Mouse (Mus musculus): Measurements from ENCODE around the gene Dpp7.

The Dpp7 gene

DNA sequence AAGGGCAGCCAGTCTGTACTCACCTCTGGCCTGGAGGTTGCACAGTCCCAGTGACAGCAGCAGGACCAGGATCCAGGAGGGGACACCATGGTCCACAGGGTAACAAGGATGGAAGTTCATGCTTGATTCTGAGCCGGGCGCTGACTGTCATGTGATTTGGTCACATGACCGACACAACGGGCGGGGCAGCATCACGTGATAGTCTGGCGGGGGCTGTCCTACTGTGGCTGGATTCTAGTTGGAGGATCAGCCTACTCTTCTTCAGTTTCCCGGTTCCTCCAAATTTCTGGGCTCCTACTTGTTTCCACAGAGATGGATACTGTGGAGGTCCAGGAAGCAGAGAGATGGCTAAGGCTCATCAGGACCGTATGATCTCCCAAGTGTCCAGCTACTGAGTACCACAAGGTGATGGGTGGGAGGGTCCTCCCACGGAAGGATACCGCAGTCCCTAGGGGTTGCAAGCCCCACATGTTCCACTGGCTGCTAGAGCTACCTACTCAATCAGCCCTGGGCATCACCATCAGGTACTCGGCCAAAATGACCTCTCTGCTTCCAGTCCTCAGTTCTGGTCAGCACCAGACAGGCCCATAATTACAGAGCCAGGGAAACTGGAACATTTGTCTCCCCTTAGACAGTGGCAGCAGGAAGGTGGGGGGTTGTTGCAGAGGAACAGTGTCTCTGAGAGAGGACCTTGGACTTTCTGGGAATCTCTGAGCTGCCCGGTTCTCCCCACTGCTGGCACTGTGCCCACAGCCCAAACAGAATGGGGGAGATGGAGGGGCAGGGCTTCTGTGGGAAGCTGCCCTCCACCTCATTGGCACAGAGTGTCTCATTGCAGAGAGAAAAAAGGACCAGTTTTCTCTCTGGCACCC is at the start of gene Dpp7:
TSS of gene Dpp7 (minus strand) at position 152 of the 872 bp plus-strand sequence.
- peak; percentile 73 for DNase-seq (ENCODE audit: low read depth, low spot score)

DNA sequence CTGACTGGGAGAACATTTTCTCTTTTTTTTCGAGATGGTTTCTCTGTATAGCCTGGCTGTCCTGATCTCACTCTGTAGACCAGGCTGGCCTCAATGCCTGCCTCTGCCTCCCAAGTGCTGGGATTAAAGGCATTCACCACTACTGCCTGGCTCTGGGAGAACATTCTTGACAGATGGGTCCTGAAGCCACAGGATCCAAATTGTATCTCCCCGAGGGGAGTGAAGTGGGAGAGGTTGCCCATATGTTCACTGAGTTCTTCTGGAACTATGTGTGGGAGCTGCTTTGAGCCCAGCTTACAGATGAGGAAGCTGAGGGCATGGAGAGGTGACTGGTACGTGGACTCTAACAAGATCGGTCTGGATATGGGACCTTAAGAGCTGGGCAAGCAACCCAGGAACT is 47.8 kb upstream of the Dpp7 start:
- DNase-seq (ENCODE audit: low read depth, low spot score), result no peak

DNA sequence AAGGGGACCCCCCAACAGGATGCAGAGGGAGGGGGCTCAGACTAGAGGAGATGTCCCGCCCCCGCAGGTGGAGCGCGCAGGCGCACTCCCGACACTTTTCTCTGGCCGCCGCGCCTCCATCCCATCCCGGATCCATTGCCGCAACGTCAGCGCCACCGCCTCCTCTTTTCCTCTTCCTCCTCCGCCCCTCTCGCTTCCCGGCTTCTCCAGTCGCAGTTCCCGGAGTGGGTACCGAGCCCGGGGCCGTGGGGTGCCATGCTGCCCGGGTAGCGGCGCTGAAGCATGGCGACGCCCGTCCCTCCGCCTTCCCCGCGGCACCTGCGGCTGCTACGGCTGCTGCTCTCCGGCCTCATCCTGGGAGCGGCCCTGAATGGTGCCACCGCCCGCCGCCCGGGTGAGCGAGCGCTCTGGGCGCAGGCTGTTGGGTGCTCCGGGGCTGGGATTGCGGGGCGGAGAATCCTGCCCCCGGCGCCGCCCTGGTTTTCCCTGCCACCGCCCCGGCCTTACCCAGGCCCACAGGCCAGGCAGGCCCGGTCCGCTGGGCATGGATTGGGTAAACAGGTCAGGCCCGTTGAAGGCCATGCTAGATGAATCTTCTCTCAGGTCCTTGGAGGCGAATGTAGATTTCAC is 46.9 kb upstream of the Dpp7 start:
- peak; percentile 51 for DNase-seq (ENCODE audit: low read depth, low spot score)

DNA sequence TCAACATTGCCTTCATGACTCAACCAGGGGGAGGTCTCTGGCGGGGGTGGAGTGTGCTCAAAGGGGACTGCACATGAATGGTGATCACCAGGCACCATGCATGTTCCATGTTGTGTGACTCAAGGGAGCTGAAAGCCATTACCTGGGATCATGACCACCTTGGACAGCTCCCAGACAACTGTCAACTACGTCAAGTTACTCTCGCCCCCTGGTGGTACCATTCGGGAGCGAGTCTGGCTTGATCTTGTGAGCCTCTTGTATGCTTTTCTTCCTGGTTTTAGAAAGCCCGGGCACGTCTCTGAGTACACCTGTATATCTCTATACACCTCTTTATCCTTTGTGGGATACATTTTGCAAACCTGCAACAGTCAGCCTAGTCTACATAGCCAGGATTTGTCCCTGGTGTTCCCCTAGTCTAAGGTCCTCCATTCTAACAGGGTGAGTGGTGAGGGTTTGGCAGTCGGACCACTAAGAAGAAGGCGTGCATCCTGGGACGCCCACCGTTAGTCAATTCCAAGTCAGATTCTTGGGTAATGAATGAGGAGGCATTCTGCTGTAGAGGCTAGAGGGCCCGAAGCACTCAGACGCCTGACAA is 46.3 kb upstream of the Dpp7 start:
- DNase-seq (ENCODE audit: low read depth, low spot score), result peak; percentile 49

DNA sequence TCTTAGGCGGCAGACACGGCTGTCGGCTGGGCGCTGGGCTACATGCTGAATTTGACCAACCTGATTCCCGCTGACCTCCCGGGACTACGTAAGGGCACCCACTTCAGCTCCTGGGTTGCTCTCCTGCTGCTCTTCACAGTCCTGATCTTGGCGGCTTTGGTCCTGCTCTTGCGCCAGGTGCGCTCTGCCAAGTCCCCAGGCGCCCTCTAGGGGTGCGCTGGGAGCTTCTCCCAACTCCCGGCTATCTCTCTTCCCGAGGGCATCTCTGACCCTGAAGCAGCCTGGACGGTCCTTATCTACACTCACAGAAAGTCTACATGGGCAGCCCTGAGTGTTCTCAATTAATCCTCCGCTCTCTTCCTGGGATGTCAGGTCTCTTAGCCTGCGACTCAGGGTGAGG is 44.6 kb upstream of the Dpp7 start:
- peak; percentile 46 for DNase-seq (ENCODE audit: low read depth, low spot score)

DNA sequence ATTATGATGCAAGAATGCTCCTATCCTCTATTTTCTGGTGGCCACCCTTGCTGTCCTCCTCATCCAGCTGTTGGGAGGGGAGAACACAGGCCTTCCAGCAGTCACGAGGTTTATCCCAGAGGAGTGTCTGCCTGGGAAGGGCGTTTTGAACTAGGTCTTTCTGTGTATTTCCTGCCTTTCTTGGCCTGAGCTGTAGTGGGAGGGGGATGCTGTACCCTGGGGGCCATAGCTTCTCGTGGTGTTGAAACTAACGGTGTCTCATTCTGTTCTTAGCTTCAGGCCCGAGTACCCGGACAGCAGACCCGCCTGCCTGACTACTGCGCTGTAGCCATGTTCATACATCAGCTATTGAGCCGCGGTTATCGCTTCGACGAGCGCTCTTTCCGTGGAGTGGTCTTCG is 44.1 kb upstream of the Dpp7 start:
- DNase-seq (ENCODE audit: low read depth, low spot score), result no peak

DNA sequence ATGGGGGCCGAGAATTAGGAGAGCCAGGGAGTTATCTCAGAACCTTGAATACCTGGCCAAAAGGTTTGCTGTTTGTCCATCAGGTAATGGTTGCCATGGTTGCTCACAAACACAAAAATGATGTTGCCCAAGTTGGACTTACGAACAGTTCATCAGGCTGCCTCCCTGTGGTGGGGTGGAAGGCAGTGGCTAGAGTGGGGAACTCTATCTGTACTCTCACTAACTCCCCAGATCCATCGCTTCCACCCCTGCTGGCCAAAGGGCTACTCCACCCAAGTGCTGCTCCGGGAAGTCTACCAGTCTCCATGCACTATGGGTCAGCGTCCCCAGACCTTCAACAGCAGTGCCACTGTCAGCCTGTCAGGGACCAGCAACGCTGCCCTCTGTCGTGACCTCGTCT is 42.9 kb upstream of the Dpp7 start, which contains the start of gene Npdc1:
TSS of gene Npdc1 (plus strand) at position 301 of the 400 bp plus-strand sequence.
- no peak for DNase-seq (ENCODE audit: low read depth, low spot score)

DNA sequence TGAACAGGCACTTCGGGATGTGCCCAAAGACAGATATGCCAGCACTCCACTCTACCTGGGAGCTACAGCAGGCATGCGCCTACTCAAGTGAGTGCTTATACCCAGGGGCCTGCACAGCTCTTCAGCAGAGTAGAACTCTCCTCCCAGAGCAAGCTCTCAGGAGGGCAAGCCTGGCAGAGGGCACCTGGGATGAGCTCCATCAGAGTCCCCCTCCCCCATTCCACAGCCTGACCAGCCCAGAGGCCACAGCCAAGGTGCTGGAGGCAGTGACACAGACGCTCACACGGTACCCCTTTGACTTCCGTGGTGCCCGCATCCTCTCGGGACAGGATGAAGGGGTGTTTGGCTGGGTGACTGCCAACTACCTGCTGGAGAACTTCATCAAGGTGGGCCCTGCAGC is 41.9 kb upstream of the Dpp7 start:
- no peak for DNase-seq (ENCODE audit: low read depth, low spot score)

DNA sequence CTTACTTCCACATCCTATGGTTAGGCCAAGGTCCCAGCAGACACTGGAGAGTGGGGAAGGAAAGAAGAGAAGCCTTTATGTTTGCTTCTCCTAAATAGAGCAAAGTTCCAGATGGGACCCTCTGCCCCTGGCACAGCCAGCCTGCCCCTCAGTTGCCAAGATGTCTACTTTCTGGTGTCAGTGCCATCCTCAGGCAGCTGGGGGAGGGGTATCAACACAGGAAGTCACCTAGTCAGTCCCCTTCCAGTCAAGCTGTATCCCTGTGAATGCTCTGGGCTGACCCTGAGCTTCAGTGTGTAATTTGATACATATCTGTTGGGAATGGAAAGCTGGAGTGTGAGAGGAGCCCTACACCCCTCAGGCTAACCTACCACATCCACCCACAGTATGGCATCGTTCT is 40.9 kb upstream of the Dpp7 start:
- no peak for DNase-seq (ENCODE audit: low read depth, low spot score)

DNA sequence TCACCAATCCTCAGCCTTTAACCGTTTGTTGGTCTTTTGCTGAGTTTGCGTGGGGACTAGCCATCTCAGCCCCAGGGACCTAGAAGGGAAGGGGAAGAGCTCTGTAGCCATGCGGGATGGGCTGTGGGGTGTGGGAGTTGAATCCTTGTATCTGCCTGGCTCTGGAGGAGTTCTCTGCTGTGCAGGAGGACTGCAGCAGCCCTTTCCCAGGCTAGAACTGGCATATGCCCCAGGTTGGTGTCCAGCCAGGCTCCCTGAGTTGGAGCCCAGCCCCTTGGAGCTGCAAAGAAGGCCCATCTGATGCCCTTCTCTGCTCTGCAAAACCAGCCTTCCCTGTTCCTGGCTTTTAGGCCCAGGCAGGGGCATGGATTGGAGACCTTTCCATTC is 40.4 kb upstream of the Dpp7 start:
- no peak for DNase-seq (ENCODE audit: low read depth, low spot score)

DNA sequence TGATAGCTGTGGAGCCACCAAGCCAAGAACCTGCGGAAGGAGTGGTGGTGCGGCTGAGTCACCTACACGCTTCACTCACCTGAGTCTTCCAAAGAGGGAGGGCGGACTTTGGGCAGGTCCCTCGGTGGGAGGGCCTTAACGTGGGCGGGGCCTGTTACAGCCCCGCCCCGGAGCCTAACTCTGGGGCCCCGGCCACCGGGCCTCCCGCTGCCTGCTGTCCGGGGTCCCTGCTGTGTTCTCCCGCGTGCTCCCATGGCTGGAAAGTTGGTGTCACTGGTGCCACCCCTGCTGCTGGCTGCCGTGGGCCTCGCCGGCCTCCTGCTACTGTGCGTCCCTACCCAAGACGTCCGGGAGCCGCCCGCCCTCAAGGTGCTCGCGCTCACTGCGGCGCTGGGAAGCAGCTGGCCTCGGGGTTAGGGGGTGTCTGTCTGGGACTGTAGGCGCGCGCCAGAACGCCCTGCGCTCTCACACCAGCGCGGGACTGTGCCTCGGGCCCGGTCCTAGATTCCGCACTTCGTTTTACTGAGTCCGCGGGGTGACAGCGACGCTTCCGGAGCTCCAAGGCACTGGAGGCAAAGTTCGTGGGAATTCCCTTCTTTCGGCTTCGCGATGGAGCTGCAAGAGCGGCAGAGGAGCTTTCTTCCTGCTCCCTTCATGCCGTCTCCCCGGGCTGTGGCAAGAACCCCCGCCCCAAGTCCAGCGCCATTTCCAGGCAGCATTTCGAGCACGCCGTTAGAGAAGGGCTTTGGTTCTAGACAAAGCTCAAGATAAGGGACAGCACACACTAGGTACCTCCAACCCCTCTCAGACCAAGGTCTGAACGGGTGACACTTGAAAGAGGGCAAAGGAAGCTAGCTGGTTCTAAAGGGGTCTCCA is 39.8 kb upstream of the Dpp7 start, which contains the start of gene Entpd2:
TSS of gene Entpd2 (plus strand) at position 154 of the 876 bp plus-strand sequence.
- no peak for DNase-seq (ENCODE audit: low read depth, low spot score)

DNA sequence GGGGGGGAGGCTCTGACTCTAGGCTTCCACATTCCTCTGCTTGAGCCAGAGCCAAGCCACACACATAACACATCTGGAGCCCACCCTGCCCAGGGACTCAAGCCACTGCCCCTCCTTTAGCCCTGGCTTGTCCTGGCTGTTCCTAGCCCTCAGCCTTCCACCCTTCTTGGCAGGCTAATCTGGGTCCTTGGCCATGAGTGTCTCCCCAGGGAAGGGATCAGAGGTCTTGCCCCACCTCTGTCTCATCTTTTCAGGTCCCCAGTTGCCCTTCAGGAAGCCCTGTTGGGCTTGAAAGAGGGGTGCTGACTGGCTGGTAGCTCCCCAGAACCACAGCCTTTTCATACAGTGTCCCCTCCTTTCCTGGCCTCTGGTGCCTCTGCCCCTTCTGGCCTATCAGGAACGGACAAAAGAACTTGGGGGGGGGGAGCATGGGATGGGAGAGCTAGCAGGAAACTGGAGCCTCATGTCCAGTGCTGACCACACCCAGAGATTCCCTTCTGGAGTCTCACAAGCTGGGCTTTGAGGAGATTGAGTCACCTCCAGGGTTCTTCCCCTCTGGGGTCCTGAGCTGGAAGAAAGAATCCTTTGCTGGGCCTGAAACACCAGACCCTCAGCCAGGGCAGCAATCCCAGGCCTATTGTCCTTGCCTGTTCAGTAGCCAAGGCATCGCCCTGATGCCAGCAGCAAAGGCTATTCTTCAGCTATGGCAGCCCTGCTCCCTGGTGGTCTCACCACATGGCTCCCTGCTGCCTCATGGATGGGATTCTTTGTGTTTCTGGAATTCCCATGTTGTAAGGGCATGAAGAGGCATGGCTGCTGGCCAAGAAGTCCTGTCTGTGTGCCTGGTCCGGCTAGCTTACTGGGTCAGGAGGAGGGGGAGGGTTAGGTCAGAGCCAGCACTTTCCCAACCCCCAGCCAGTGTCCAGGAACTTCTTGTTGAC is 38.4 kb upstream of the Dpp7 start:
- DNase-seq (ENCODE audit: low read depth, low spot score), result no peak

DNA sequence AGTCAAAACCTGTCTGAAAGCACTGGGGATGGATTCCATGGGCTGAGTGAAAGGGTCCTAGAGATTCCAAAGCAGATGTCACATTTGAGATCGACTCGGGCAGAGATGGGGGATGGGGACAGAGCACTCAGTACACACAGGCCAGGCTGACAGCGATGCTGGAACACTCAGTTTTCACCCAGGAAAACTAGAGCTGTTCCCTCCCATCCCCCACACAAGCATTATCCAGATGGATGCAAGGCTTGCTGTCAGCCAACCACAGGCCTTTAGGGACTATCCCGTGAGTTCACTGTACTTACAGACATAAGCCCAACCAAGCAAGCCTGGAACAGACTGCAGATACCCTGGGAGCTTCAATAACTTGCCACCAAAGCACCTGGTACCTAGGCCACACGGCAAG is 35.1 kb upstream of the Dpp7 start:
- no peak for DNase-seq (ENCODE audit: low read depth, low spot score)

DNA sequence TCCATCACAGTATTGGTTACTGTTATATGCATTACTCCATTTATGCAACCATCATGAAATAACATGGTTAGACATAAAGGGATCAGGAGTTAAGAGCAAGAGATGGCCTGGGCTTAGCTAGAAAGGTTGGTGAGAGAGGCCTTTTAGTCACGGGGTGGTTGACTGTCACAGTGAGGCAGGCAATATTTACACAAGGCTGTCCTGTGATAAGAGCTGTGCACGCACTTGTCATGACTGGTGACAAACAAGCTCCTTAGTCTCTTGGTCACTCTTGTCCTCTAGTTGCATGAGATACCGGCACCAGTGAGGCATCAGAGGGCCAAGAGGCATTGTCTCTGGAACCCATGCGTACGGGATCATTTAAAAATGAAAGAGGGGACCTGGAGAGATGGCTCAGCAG is 28.3 kb upstream of the Dpp7 start:
- no peak for DNase-seq (ENCODE audit: low read depth, low spot score)

DNA sequence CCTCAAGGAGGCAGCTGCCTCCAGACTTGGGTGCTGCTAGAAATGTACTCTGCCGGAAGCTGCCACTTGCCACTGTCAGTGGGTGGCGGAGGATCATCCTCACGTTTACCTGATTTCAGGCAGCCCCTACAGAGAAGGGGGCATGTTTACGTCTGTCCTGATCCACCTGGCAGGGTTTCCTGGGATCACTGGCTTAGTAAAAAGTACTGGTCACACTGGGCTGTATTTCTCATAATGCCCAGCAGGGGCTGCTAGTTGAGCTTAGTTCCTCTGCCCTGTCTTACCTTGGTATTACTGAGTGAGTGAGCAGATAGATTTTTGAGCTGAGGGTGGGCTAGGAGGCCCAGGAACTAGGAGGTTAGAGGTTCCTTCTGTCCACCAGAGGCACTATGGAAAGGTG is 20.4 kb upstream of the Dpp7 start:
- peak; percentile 41 for DNase-seq (ENCODE audit: low read depth, low spot score)

DNA sequence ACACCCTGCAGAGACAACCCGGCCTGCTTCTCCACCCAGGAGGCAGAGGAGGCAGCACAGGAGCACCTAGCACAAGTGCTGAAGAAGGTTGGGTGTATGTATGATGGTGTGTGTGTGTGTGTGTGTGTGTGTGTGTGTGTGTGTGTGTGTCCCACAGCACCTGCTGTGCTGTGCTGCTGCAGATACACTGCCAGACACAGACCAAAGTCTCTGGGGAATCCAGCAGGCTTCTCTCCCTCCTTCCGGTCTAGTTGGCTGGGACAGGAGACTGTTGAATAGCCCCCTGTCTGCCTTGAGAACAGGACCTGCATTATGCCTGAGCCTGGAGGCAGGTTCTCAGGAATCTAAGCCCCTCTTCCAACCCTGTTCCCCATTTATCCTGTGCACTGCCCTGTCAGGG is 17.3 kb upstream of the Dpp7 start:
- DNase-seq (ENCODE audit: low read depth, low spot score), result no peak

DNA sequence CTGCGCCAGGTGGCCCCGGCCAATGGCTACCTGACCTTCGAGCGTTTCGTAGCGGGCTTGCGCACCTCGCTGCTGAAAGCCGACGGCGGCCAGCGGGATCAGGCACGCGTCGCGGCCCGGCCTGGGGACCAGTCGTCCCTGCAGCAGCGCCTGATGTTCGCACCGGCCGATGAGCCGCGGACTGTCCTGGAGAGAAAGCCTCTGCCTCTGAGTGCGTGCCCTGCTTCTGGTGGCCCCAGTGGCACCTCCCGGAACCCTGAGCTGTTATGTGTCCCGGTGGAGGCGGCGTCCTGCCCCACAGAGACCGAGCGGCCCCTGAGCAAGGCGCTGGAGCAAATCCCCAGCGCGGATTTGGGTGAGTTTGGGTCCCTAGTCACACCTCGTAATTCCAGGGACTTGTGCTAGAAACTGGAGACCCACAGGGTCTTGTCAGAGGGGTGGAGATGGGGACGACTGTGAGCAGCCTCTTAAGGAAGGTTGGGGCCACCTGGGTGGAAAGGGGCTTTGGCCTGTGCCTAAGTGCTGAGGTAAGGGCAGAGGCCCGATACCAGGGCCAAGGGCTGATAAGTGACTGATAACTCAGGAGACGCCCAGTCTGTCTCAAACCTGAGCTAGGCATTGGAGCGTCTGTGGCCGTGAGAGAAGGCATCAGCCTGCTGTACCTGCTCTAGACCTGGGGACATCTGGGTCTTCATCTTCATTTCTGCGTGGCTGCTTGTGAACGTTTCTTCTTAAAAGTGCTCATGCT is 16.7 kb upstream of the Dpp7 start:
- DNase-seq (ENCODE audit: low read depth, low spot score), result no peak

DNA sequence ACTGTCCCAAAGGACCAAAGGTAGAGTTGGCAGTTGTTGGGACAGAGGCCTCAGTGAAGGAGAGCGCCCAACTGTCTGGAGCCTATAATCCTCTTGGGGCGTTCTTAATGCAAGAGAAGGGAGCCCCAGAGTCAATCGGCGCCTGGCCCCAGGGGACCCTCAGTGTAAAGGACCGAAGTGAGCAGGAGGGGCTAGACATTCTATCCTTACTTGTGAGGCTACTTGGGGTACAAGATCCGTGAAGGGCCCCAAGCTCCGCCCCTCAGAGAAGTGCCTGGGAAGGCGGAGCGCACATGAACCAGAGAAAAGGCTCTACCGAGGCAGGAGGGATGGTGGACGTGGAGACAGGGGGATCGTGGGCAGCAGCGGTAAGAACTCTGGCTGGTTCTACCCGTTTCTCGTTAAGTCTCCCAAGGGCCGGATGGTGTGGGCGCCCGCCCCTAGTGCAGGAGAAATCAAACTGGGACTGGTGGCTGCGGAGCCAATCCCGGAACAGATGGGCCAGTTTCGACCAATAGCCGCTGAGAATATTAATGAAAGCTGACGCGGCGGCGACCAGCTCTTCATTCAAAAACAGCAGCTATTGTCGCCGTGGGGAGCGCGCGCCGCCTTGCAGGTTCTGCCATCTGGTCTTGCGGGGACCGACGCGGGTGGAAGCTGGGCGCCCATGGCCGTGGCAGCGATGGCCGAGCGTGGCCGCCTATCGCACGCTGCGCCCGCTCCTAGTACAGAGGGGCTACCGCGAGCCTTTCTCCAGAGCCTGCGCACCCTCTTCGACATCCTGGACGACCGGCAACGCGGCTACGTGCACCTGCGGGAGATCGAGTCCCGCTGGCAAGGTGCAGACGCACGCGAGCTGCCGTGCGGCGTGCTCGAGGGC is 15.8 kb upstream of the Dpp7 start, which contains the start of gene Sapcd2:
TSS of gene Sapcd2 (plus strand) at position 558 of the 880 bp plus-strand sequence.
- peak; percentile 54 for DNase-seq (ENCODE audit: low read depth, low spot score)

DNA sequence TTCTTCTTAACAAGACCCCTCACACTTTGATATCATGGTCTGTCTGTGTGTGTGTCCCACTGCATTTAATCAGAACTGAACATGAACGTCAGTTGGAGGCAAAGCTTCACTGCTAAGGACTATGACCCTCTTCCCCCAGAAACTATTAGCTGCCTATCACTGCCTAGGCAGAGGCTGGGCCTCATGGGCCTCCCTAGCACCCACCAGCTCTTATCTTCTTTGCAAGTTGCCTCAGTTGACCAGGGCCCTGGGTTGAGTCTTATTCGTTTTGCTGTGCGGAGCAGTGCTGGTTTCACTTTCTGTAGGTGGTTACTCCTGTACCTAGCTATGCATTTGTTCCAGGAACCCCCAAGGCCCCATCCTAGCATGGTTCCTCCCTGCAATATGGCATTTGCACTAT is 13.8 kb upstream of the Dpp7 start:
- no peak for DNase-seq (ENCODE audit: low read depth, low spot score)

Data from retina, adult 2 months (tissue).